Mouse (Mus musculus) embryo, embryonic 10 days (tissue): ENCODE data around the gene R3hcc1l.

ENCODE experiments used
- DNase-seq: peaks from one replicate; pipeline ENCODE4 v3.0.0-alpha.2; 2015; ENCODE audit warnings: low spot score

R3hcc1l gene

GRCm38 (mm10) chr19:42518620-42519310 lies at the start of gene R3hcc1l:
TSS of gene R3hcc1l (plus strand) at chr19:42518759.
- peak; percentile 94 for DNase-seq

DNA sequence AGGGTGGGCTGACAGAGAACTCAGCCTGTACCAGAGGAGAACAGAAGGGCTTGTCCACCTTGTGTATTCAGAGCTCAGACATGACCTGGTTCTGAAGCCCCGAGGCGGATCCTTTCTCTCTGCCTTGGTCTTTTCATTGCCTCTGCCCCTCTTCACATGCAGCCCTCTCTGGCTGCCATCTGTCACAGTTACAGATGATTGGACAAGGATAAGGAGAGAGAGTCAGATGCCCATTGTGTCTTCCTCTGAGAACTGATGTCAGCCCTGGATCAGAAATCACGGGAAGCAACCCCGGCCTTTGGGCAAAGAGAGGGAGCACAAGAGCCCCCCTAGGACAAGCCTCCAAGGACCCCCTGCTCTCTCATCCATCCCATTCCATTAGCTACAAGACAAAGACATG lies 47.0 kb upstream of the R3hcc1l start:
- DNase-seq: no peak

GRCm38 (mm10) chr19:42472831-42473230 lies 45.7 kb upstream of the R3hcc1l start:
- DNase-seq: peak; percentile 82

DNA sequence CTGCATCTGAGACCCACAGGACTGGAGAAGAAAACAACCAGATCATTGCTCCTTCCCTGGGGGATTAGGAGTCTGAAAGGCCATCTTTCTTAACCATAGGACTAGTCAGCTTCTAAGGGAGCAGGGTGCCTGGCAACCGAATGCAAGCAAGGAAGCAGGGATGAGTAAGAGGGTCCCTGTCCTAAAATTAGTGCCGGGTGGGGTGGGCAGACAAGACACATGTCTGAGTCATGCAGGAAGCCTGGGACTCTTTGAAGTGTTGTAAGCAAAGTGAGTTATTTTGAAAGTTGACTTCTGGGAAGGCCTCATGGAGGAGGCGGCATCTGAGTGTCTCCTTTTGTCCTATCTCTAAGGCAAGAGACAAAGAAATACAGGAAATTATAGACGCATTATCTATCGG lies 40.8 kb upstream of the R3hcc1l start:
- no peak for DNase-seq

- DNase-seq: no peak
Measured at GRCm38 (mm10) chr19:42478303-42478702, 40.3 kb upstream of the R3hcc1l start.

- DNase-seq: no peak
Measured at GRCm38 (mm10) chr19:42485443-42485842, 33.1 kb upstream of the R3hcc1l start.

DNA sequence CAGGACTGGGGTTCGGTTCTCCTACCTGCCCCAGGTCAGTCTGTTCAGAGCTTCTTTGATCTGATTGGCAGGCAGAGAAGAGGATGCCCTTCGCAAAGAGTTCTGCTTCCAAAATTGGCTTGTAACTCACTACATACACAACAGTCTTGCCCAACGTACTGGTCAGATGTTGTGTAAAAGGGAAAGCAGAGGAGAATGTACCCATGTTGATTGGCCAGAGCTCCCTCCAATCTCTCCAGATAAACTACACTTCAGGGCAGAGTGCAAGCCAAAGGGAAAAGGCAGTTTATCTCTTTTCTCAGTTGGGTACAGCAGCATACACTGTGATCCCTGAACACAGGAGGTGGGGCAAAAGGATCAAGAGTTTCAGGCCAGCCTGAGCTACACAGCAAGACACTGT lies 31.3 kb upstream of the R3hcc1l start:
- DNase-seq: no peak

- DNase-seq: no peak
Measured at GRCm38 (mm10) chr19:42493257-42493917, 25.2 kb upstream of the R3hcc1l start.

- DNase-seq: no peak
Measured at GRCm38 (mm10) chr19:42504156-42504555, 14.4 kb upstream of the R3hcc1l start.

GRCm38 (mm10) chr19:42509625-42510024 lies 8.9 kb upstream of the R3hcc1l start:
- DNase-seq: no peak

DNA sequence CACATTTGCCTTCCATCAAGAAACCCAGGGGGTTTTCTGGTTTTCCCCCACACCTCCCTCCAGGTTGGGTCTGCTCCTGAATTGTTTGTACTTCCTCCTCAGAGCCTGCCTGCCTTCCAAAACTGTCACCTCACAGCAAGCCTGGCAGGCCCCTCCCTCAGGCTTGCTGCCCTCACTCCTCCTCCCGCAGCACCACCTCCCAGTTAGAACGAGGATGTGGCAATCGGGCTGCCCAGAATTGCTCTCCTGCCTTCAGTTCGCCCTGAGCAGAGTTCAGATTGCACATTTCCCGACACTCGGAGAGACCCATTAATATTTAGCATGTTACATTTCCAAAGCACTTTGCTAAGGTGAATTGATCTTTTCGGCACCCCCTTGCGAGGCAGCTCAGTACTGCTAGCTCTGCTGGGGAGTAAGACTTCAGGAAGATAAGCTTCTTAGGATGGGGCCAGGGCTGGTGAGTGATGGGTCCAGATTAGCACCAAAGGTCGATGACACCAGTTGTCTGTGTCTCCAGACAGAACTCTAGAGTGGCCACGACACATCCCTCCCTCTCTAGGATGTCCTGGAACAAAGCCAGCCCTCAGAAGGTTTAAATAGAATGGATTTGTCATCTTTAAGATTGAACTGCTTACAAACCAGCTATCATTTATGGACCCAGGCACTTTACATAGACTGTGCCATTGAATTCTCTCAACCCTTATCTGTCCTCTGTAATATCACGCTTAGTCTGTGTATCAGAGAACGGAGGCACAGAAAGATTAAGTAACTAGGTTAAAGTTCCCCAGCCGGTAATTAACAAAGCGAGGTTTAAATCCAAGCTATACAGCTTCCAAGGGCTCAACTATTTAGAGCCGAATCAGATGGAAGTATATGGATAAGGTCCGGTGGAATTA lies 8.0 kb upstream of the R3hcc1l start:
- DNase-seq: peak; percentile 15

DNA sequence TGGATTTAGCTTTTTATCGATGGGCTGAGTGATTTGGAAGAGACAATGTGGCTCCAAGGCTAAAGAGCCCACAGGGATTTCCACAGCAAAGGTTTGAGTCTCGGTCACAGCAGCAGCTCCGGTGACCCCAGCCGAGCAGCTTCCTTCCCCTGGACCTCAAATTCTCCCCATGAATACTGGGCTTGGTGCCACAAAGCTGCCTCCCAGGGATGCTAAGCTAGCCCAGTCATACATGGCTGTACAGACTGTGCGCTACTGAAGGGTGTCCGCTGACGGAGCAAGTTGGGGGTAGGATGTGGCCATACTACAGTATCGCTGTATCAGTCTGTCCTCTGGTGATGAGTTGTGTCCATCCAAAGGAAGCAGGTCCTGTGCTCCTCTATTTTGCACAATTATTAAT lies 2.9 kb upstream of the R3hcc1l start:
- DNase-seq: no peak

DNA sequence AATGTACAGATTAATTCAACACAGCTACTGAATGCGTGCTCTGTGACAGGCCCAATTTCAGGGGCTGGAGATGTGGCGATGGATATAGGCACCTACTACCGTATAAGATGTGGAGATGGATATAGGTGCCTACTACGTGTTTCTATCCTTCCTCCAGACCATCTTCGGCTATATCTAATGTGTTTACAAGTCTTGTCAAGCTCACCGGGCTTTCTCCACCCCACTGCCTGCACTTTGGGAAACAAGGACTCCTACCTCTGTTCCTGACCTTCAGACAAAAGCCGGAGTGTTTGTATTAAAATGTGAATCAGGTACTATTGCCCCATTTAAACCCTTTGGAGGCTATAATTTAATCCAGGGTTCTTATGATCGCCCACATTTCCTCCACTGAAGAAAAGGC lies 2.4 kb upstream of the R3hcc1l start:
- DNase-seq: no peak

- no peak for DNase-seq
Measured at GRCm38 (mm10) chr19:42517957-42518619, 471 bp upstream of the R3hcc1l start.

DNA sequence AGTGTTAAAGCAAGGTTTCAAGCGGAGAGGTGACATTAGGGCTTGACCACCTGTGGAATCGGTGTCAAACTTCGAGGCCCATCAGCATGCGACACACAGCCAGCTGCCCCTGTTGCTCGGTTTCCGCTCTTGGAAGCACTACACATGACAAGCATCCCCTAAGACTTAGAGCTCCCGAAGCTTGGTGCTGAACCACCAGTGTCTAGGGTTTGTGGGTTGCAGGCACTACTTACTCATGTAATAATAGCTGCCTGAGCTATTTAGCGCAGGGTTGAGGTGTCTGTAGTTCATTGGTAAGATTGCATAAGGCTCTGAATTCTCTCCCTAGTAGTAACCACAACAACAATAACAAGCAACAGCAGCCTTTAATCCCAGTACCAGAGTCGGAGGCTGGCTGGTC lies 1.2 kb downstream of the R3hcc1l start:
- peak; percentile 20 for DNase-seq

GRCm38 (mm10) chr19:42524703-42525102 lies 6.1 kb downstream of the R3hcc1l start:
- DNase-seq: no peak

DNA sequence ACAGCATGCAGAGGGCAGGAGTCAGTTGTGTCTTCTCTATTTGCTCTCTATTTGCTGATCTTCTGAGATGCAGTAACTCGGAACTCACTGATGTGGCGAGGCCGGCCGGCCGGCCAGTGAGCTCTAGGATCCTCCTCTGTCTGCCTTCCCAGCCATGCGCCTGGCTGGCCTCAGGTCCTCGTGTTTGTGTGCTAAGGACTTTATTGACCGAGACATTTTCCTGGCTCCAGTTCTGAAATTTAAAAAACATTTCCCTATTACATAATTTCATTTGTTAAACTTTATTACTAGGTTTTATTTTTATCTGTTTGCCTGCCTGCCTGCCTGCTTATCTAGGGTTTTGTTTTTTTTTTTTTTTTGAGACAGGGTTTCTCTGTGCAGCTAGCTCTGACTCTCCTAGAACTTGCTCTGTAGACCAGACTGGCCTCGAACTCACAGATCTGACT lies 11.5 kb downstream of the R3hcc1l start:
- no peak for DNase-seq

- DNase-seq: no peak
Measured at GRCm38 (mm10) chr19:42534427-42534826, 15.9 kb downstream of the R3hcc1l start.

DNA sequence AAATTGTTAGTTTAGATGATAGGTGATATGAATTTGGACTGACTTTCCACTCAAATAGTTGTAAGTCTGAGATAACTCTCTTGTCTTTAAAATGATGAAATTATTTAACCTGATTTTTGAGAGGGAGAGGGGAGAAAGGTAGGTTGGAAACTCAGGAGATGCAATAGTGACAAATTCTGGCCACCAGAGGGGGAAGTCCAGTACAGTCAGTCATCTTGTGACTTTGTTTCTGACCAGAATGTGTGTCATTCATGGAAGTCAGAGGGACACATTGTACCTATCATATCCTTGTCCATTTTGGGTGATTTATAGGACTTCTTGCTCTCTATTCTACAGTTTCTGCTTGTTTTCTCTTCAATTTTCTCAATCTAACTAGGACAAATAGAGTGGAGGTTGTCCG lies 19.0 kb downstream of the R3hcc1l start:
- DNase-seq: no peak

DNA sequence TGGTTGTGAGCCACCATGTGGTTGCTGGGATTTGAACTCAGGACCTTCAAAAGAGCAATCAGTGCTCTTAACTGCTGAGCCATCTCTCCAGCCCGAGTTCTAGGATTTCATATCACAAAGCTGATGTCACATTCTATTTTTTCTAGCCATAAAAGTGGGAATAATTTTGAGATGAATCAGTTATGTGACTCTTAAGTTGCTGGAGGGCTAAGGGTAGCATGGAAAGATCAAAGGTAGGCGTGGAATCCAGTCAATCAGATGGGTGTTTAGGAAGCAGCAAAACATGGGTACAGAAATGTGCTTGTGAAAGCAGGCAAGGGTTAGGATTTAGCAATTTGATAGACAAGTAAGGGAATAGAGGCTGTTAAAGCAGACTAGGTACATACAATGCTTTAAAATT lies 20.4 kb downstream of the R3hcc1l start:
- DNase-seq: no peak

GRCm38 (mm10) chr19:42539414-42540189 lies 21.0 kb downstream of the R3hcc1l start:
- peak; percentile 46 for DNase-seq
